Mouse (Mus musculus) monocyte, adult 5-6 weeks (primary cell): ENCODE results near the gene Inpp5b. TPM values are rescaled to one million over a fixed set of nuclear protein-coding genes. Genes with fewer than 3 reads are reported as not detected.

Source experiments
- ATAC-seq: fragments of 153-309, 156-312 bp; replicated peaks from 2 replicates; pipeline ENCODE4 v1.8.0; 2017; ENCODE audit warnings: mild to moderate bottlenecking; ENCODE audit not compliant: low TSS enrichment, insufficient number of reproducible peaks, severe bottlenecking, poor library complexity, low FRiP score
- total RNA-seq: library from RNA; stranded (forward); fragments of 200-1000, 200-491, 200-594 nt; gene quantifications from 3 replicates; pipeline ENCODE4 v1.2.3, GENCODE M21; 2017

Gene Inpp5b
- total RNA-seq, 1 experiment from 2014 or later = 33.8 TPM

DNA sequence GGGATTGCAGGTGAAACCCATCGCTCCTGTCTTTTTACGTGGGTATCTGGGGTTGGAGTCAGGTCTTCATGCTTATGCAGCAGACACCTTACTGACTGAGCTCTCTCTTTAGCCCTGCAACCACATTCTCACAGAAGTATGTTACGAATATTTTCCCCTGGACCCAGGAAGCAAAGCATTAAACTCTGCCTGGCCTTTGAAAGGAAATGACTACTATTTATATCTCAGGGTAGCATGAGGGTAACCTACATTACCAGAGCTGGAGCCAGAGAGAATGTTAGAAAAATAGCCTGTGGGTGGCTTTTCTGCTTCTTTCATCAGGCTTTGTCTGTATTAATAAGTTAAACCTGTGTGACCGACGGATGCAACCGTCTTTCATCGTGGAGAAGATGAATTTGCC, 13.9 kb downstream of the Inpp5b start:
- no peak for ATAC-seq

DNA sequence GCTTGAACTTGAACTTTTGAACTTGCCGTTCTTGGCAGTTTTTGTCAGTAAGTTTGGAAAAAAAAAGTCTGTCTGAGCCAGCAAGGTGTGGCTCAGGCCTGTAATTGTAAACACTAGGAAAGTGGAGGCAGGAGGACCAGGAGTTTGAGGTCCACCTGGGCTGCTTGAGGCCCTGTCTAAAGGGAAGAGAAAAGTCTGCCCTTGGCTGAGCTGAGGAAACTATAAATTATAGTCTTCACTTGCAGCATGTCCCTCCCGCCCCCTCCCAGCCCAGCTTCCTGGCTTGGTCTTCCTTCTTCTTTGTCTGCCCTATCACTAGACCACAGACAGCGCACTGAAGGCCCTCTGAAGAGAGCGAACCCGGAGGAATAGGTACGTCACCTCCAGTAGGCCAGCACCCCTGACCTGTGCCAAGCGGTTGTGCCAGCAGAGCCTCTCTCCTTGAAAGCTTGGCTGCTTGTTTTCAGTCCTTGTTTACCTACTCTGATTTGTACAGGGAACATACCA, 17.7 kb downstream of the Inpp5b start:
- ATAC-seq = no peak

DNA sequence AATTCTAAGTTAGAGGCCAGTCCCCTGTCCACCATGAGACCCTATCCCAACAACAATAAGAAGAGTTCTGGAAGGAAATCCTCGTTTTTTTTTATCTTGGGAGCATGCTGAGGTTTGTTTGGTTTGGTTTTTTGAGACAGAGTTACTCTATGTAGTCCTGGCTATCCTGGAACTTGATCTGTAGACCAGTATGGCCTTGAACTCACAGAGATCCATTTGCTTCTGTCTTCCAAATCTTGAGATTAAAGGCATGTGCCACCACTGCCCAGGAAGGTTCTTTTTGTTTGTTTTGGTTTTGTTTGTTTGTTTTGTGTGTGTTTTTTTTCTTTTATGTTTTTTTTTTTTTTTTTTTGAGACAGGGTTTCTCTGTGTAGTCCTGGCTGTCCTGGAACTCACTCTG, 19.6 kb downstream of the Inpp5b start:
- no peak for ATAC-seq

DNA sequence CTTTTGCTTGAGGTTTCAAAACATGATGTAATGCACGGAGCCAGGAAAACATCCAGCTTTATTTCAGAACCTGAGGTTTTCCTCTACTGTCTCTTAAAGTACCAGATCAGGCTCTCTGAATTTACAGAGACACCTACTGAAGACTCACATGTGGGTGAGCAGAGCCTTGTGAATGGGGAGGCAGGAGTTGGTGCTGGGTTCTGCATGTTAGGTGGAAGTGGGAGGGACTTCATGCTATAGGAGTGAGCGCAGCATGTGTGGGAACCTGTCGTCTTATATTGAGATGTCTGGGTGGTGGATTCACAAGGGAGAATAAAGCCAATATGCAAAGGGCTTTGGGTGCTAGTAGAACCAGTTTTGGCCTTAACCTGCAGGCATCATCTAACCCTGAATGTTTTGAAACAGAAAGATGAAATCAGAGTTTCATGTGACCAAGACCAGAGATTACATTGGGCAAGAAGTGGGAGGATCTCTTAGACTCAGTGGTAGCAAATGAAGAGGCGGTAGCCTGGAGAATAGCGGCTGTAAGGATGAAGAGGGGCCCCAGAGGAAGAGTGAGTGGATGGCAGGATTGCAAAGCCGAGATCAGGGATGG, 21.3 kb downstream of the Inpp5b start:
- no peak for ATAC-seq

DNA sequence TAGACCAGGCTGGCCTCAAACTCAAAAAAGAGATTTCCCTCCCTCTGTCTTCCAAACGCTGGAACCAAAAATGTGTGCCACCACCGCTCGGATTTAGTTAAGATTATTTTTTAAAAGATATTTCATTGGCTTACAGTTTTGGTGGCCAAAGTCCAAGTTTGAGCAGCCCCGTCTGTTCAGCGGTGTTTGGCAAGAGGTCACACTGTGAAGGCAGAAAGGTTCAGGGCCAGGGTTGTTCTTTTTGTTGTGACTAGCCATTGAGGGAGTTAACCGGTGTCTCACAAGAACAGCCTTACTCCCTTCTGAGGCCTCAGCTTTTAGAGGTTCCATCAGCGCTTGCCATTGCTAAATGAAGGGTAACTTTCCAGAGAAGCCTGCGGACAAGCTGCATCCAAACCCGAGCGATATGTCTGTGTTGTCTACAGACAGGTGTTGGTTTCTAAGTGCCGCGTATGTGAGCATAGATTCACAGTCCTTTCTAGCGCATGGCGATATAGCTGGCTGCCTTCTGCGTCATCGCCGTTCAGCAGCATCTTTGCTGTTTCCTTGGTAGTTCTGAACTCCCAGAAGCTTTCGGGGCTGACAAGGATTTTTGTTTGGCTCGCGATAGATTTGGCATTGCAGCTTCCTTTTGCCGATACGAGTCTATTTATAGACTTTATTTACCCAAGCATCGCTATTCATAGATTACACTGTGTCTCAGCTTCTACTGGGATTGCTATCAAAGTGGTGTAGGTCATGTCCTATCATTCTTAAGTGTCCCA, 24.3 kb downstream of the Inpp5b start:
- no peak for ATAC-seq

DNA sequence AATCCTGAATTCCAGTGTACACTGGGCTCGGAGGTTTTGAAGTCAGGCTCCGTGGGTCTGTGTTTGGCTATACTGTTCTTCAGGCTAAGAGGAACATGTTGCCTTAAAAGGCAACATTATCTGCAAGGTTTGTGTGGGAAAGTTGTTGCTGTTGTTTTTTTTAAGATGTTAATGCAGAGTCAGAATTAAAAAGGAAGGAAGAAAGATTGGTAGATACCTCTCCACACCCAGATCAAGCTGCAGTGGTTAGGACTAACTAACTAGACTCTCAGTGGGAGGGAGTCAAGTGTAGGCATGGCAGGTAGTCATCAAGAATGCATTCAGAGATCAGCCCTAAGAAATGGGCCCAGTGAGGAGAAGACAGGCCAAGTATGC, 24.9 kb downstream of the Inpp5b start:
- ATAC-seq = no peak

DNA sequence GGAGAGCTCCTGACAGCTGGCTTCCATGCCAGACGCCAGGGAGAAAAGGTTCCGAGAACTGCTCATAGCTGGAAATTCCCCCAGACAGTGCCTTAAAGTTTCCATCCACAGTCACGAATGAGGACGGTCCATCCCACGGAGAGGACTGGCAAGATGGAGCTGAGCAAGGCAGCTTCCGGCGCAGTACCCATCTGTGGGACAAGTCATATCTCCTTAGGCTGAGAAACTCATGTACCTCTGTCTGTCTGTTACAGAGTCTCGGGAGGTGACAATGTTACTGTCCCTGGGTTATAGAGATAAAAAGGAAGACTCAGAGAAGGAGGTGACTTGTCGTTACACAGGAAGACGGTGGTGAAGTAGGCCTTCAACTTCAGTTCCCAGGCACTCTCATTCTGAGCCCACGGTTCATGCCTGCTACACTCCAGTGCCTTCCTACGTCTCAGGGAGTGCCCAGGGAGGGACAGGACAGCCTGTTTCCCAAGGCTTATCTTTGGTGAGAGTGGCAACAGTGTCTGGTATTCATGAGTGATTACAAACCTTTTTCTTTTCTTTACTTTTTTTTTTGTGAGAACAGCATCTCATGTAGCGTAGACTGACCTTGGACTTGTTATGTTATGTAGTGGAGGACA, 27.4 kb downstream of the Inpp5b start:
- ATAC-seq = no peak

DNA sequence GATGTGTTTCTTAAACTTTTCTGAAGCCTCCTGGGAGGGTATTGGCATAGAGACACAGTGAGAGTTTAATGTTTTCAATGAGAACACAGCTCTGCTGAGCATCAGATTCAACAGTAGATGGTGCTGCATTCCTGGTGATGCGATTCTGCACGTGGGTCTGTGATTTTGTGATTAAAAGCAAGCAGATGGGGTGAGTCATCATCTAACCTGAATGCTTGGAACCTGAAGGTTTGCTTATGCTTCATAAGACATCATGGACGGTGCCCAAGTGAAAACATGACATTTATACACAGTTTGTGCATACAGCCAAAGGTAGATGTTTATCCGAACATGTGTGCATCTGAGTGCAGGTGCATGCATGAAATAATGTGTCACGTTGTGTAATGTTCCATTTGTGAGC, 29.0 kb downstream of the Inpp5b start:
- no peak for ATAC-seq

DNA sequence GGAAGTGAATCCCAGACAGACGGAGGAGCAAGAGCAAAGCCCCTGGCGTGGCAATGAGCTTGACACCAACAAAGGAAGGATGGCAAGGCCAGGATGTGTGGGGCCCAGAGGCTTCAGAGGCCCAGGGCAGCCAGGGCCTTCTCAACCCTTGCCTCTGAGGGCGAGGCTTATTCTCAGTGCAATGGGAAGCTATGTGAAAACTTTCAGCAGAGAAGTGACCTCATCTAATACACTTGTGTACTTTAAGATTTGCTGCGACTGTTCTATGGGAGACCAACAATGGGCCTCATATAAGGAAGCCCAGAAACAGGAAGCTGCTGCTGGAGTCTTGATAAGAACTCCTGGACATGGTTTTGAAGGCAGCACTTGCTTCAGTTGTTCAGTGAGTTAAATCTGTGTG, 30.5 kb downstream of the Inpp5b start:
- ATAC-seq = peak; percentile 34

DNA sequence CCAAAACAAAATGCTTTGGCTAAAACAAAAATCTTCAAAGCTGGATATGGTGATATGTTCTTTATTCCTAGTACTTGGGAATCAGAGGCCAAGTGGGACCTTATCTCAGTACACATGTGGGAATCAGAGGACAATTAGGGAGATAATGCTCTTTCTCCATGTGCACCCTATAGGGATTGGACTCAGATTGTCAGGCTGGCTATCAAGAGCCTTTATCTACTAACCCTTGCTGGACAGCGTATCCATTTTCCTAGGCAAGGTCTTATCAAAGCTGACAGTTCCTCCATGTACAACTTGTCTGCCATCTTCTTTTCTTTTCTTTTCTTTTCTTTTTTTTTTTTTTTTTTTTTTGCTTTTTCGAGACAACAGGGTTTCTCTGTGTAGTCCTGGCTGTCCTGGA, 31.8 kb downstream of the Inpp5b start:
- ATAC-seq = no peak

DNA sequence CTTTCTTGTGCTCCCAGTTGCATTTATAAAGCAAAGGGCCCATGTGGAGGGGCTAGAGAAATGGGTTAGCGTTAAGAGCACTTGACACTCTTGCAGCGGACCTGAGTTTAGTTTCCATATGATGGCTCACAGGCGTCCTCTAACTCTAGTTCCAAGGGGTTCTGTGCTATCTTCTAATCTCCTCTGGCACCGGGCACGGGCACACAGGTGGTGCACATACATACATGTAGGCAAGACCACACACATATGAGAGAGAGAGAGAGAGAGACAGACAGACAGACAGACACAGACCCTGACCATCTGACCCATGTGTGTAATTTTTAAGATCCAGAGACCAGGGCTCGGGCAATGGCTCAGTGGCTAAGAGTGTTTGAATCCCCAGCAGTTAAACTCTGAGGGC, 32.3 kb downstream of the Inpp5b start:
- no peak for ATAC-seq

DNA sequence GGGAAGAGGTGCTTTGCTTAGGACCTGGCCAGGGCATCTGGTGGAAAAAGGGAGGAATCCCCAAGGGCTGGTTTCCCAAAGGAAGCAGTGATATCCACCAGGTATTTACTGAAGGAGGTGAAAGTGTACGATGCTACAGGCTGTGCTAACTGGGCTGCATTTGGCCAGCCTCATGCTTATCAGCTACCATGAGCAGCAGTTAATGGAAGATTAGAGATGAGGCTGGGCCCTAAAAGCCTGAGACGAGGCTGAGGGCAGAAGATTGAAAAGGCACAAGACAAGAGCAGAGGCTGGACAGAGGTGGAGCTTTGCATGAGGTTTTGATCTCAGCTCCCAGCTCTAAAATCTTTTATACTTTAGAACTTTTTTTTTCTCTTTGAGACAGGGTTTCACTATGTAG, 32.8 kb downstream of the Inpp5b start:
- ATAC-seq = no peak

DNA sequence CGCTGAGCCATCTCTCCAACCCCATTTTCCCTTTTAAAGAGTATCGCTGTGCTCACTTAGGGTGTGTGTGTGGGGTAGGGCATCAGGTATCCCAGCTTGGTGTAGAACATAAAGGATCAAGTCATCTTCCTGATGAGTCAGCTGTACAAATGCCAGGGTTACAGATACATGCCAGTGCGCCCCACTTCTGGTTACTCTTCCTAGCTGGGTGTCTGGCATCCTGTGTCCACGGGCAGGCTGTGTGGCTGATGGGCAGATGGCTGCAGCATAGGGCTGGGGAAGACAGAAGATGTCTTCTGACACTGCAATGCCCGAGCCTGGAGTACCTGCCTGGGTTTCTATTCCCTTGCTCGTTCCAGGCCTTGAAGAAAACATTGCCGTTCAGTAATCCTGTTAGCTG, 39.7 kb downstream of the Inpp5b start:
- ATAC-seq = no peak

DNA sequence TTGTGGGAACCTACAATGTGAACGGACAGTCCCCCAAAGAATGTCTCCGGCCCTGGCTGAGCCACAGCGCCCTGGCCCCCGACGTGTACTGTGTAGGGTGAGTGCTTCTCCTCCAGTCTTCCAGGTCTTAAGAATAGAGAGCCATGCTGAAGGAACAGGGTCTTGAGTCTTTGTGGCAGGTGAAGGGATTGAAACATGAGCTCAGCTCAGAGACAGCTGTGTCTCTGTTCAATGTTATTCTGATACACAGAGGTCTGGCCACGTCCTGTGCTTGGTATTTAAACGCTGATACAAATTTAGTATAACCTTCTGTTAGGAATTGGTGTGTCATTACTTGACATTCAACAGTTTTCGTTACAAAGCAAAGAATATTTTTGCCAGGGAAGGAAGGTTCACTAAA, 40.7 kb downstream of the Inpp5b start:
- no peak for ATAC-seq

DNA sequence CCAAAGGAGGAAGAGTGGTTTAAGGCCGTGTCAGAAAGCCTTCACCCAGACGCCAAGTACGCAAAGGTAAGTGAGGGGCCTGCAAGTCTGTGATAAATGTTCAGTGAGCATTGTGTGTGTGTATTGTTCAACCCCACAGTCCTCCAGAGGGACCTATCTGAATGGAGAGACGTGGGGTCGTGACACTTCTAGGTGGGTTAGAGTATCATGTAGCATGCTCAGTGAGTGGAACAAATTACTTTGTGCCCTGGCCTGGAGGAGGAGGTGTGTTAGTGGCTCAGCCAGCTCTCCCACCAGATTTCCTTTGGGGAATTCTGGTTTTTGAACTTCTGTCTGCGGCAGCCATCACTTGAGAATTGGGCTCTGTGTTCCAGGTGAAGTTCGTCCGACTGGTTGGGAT, 42.3 kb downstream of the Inpp5b start:
- no peak for ATAC-seq

DNA sequence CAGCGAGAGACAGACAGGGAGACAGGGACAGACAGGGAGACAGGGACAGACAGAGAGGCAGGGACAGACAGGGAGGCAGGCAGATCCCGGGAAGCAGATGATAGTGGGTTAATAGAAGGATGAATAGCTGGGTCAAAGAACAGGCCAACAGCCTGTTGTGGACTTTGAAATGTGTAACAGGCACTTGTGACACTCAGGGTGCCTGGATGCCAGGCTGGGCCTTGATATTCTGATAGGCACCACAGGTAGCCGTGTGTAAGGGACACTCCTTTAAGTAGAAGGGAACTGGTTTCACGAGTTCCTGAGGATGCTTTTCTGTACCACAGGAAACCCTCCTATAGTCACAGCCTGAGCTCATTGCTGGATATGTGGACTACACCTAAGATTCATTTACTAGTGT, 48.4 kb downstream of the Inpp5b start:
- no peak for ATAC-seq

DNA sequence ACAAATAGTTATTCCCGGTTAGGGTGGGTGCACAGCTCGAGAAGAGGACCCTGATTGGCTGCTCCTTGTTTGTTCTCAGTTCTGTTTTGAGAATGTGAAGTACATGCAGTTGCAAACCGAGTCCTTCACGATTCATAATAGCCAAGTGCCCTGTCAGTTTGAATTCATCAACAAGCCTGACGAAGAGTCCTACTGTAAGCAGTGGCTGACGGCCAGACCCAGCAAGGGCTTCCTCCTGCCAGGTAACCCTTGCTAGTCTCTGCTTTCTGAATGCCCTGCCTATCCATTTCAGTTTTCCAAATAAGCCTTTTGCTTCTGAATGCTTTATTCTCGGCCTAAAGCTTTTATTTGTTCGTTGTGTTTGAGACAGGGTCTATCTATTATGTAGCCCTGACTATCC, 50.5 kb downstream of the Inpp5b start:
- ATAC-seq = no peak

DNA sequence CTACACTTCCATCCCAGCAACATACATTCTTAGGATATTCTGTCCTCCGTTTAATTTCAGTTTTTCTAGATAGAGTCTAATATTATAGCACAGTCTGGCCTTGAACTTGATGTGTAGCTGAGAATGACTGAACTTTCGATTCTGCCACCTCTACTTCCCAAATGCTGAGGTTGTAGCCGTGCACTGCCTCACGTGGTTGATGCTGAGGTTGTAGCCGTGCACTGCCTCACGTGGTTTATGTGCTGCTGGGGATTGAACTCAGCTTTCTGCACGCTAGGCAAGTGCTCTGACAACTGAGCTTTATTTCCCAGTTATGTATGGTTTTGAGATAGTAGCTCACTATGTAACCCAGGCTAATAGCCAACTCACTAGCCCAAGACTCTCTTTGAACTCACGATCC, 54.5 kb downstream of the Inpp5b start:
- no peak for ATAC-seq

DNA sequence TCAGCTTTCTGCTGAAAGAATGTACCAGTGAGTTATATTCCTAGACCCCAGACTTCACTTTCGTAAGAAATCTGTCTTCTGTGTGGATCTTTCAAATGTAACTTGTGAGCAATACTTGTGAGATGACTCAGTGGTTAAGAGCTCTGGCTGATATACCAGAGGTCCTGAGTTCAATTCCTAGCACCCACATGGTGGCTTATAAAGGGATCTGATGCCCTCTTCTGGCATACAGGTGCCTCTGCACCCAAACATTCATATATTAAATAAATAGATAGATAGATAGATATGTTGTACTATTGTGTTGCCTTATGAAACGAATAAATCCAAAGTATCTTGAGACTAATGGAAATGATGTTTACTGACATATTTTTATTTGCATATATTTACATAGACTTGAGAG, 55.3 kb downstream of the Inpp5b start:
- no peak for ATAC-seq
